Comparison of ENCODE assay signal across 8 mouse cellular contexts in genomic region chr11:96354801-96355311, GRCm38 (mm10). TPM values are rescaled to one million over a fixed set of nuclear protein-coding genes. Genes with fewer than 3 reads are reported as not detected.
A peak's percentile ranks its signal among the peaks of the same experiment; 100 is the strongest.
DNase-seq lines count a peak whose midpoint lies in the region; ATAC-seq and TF ChIP-seq lines count a peak whose summit lies in the region.

No protein-coding gene starts in this region.

- no peaks in the 10 kb centered on the region for H3K36me3 ChIP-seq in kidney, adult 2 months (ENCODE audit: control insufficient read depth, insufficient read depth, low read length)
- H3K36me3 ChIP-seq in embryonic facial prominence, embryonic 10.5 days (replicated peaks), result no peaks in the 10 kb centered on the region
- H3K36me3 ChIP-seq in hindbrain, embryonic 10.5 days, result peaks cover 11% of the 10 kb centered on the region
- no peaks in the 10 kb centered on the region for H3K36me3 ChIP-seq in liver, embryonic 13.5 days

- no peak for ATAC-seq in liver, embryonic 13.5 days (ENCODE audit: low read depth)

- no peak overlapping the region for H3K9ac ChIP-seq in liver, embryonic 13.5 days

- WGBS in kidney, adult 2 months, result 22% methylated on average over 9 of the region's 9 CpGs
- 1% methylated on average over 9 of the region's 9 CpGs for WGBS in embryonic facial prominence, embryonic 10.5 days
- WGBS in hindbrain, embryonic 10.5 days, result 3% methylated on average over 9 of the region's 9 CpGs
- 15% methylated on average over 9 of the region's 9 CpGs for WGBS in liver, embryonic 13.5 days (ENCODE audit: insufficient replicate concordance)

- H3K27me3 ChIP-seq in kidney, adult 2 months (replicated peaks; ENCODE audit: control insufficient read depth, insufficient read depth, low read length), result no peaks in the 10 kb centered on the region
- peaks cover 100% of the 10 kb centered on the region for H3K27me3 ChIP-seq in embryonic facial prominence, embryonic 10.5 days (replicated peaks; ENCODE audit: low read depth, poor library complexity, severe bottlenecking)
- peaks cover 99% of the 10 kb centered on the region for H3K27me3 ChIP-seq in hindbrain, embryonic 10.5 days (ENCODE audit: insufficient read depth, poor library complexity, severe bottlenecking)
- peaks cover 84% of the 10 kb centered on the region for H3K27me3 ChIP-seq in liver, embryonic 13.5 days

- H3K4me1 ChIP-seq in kidney, adult 2 months (ENCODE audit: control insufficient read depth, insufficient read depth, low read length), result peaks cover 8% of the 10 kb centered on the region; the same call in 1 of the 2 replicates
- peaks cover 18% of the 10 kb centered on the region for H3K4me1 ChIP-seq in embryonic facial prominence, embryonic 10.5 days
- peaks cover 21% of the 10 kb centered on the region; the same call in 1 of the 2 replicates for H3K4me1 ChIP-seq in hindbrain, embryonic 10.5 days (replicated peaks)
- H3K4me1 ChIP-seq in liver, embryonic 13.5 days (replicated peaks), result no peaks in the 10 kb centered on the region

- no peak for DNase-seq in kidney, adult 2 months
- no peak for DNase-seq in kidney, postnatal 4 days
- no peak for DNase-seq in embryonic facial prominence, embryonic 10.5 days (ENCODE audit: low spot score)
- no peak for DNase-seq in hindbrain, embryonic 10.5 days (ENCODE audit: low spot score)
- DNase-seq in liver, embryonic 13.5 days, result no peak
- DNase-seq in urinary bladder, postnatal 14 days (ENCODE audit: low spot score), result no peak
- no peak for DNase-seq in cerebellum, adult 9-10 months
- DNase-seq in layer of hippocampus, adult 18-20 months (ENCODE audit: low spot score in 2 of 2), result no peak

- peak overlapping the region; percentile 95 for H3K27ac ChIP-seq in kidney, adult 2 months (ENCODE audit: insufficient read depth, low read depth, low read length)
- H3K27ac ChIP-seq in embryonic facial prominence, embryonic 10.5 days (replicated peaks), result peak overlapping the region; percentile 86
- peak overlapping the region; percentile 95 for H3K27ac ChIP-seq in hindbrain, embryonic 10.5 days
- H3K27ac ChIP-seq in liver, embryonic 13.5 days, result 0 out of 2 replicates have a peak overlapping the region, but pooled peaks have one; percentile 43

- TF ChIP-seq CTCF in kidney, adult 2 months (conservative IDR thresholded peaks at IDR 0.05; ENCODE audit: insufficient read depth, insufficient read length, low read depth, low read length), result no peak

- TF ChIP-seq POLR2A in kidney, adult 2 months (IDR thresholded peaks at IDR 0.05; ENCODE audit: low read depth, low read length), result no peak

- H3K4me3 ChIP-seq in kidney, adult 2 months (ENCODE audit: insufficient read depth, low read depth, low read length), result peak overlapping the region; percentile 56
- H3K4me3 ChIP-seq in embryonic facial prominence, embryonic 10.5 days, result peak overlapping the region; percentile 59
- peak overlapping the region; percentile 69 for H3K4me3 ChIP-seq in hindbrain, embryonic 10.5 days
- H3K4me3 ChIP-seq in liver, embryonic 13.5 days (replicated peaks), result peak overlapping the region; percentile 16

- peak overlapping the region; percentile 38 for H3K4me2 ChIP-seq in liver, embryonic 13.5 days

- H3K9me3 ChIP-seq in embryonic facial prominence, embryonic 10.5 days, result no peaks in the 10 kb centered on the region
- H3K9me3 ChIP-seq in hindbrain, embryonic 10.5 days, result no peaks in the 10 kb centered on the region
- no peaks in the 10 kb centered on the region for H3K9me3 ChIP-seq in liver, embryonic 13.5 days (replicated peaks)

RNA-seq across cellular contexts. Expression of gene Hoxb2, which starts 4.5 kb away (rescaled TPM):
- polyA plus RNA-seq in kidney, adult 2 months (2012; rRNA removed), result 22.8 and 28.4 TPM in 2 replicates
- polyA plus RNA-seq in embryonic facial prominence, embryonic 10.5 days (2016; fragmentation: Nextera tagmentation; extraction: Ambion mirVana), result 5.8 and 17.0 TPM in 2 replicates
- 30.1 and 49.6 TPM in 2 replicates for polyA plus RNA-seq in hindbrain, embryonic 10.5 days (2016; fragmentation: Nextera tagmentation; extraction: Ambion mirVana)
- polyA plus RNA-seq in liver, embryonic 13.5 days (2015; fragmentation: Nextera tagmentation; extraction: Ambion mirVana), result 1.2 and 1.7 TPM in 2 replicates
- total RNA-seq in layer of hippocampus, adult 18-20 months (2021), result not detected

RNA-seq across cellular contexts. Expression of gene Hoxb1, which starts 10.7 kb away (rescaled TPM):
- not detected in 2 replicates for polyA plus RNA-seq in kidney, adult 2 months (2012; rRNA removed)
- polyA plus RNA-seq in embryonic facial prominence, embryonic 10.5 days (2016; fragmentation: Nextera tagmentation; extraction: Ambion mirVana), result 1.2 and 7.1 TPM in 2 replicates
- 15.4 and 22.7 TPM in 2 replicates for polyA plus RNA-seq in hindbrain, embryonic 10.5 days (2016; fragmentation: Nextera tagmentation; extraction: Ambion mirVana)
- 0.05 and 0.08 TPM in 2 replicates for polyA plus RNA-seq in liver, embryonic 13.5 days (2015; fragmentation: Nextera tagmentation; extraction: Ambion mirVana)
- total RNA-seq in layer of hippocampus, adult 18-20 months (2021), result not detected

RNA-seq across cellular contexts. Expression of gene Hoxb3, which starts 31.7 kb away (rescaled TPM):
- polyA plus RNA-seq in kidney, adult 2 months (2012; rRNA removed), result 10.1 and 14.1 TPM in 2 replicates
- polyA plus RNA-seq in embryonic facial prominence, embryonic 10.5 days (2016; fragmentation: Nextera tagmentation; extraction: Ambion mirVana), result 0.69 and 3.4 TPM in 2 replicates
- 5.3 and 9.6 TPM in 2 replicates for polyA plus RNA-seq in hindbrain, embryonic 10.5 days (2016; fragmentation: Nextera tagmentation; extraction: Ambion mirVana)
- polyA plus RNA-seq in liver, embryonic 13.5 days (2015; fragmentation: Nextera tagmentation; extraction: Ambion mirVana), result 0.08 and 0.13 TPM in 2 replicates
- total RNA-seq in layer of hippocampus, adult 18-20 months (2021), result not detected

RNA-seq across cellular contexts. Expression of gene Hoxb4, which starts 36.8 kb away (rescaled TPM):
- 12.6 and 14.6 TPM in 2 replicates for polyA plus RNA-seq in kidney, adult 2 months (2012; rRNA removed)
- 0.09 and 0.23 TPM in 2 replicates for polyA plus RNA-seq in embryonic facial prominence, embryonic 10.5 days (2016; fragmentation: Nextera tagmentation; extraction: Ambion mirVana)
- polyA plus RNA-seq in hindbrain, embryonic 10.5 days (2016; fragmentation: Nextera tagmentation; extraction: Ambion mirVana), result 0.47 and 3.1 TPM in 2 replicates
- polyA plus RNA-seq in liver, embryonic 13.5 days (2015; fragmentation: Nextera tagmentation; extraction: Ambion mirVana), result 0.16 and 0.20 TPM in 2 replicates
- total RNA-seq in layer of hippocampus, adult 18-20 months (2021), result not detected

RNA-seq across cellular contexts. Expression of gene Hoxb5, which starts 51.7 kb away (rescaled TPM):
- 7.7 and 8.4 TPM in 2 replicates for polyA plus RNA-seq in kidney, adult 2 months (2012; rRNA removed)
- 0.07 and 0.28 TPM in 2 replicates for polyA plus RNA-seq in embryonic facial prominence, embryonic 10.5 days (2016; fragmentation: Nextera tagmentation; extraction: Ambion mirVana)
- 0.14 and 6.3 TPM in 2 replicates for polyA plus RNA-seq in hindbrain, embryonic 10.5 days (2016; fragmentation: Nextera tagmentation; extraction: Ambion mirVana)
- polyA plus RNA-seq in liver, embryonic 13.5 days (2015; fragmentation: Nextera tagmentation; extraction: Ambion mirVana), result 0.44 and 0.58 TPM in 2 replicates
- not detected for total RNA-seq in layer of hippocampus, adult 18-20 months (2021)

Comparison
In these comparisons a context has a peak if more than half of its experiments do, and no peak if none do; other contexts are left out.
1. H3K27ac ChIP-seq: peak in every context shown above with its lines; median percentile 95 in kidney, adult 2 months; 95 in hindbrain, embryonic 10.5 days; 86 in embryonic facial prominence, embryonic 10.5 days; 43 in liver, embryonic 13.5 days.
2. H3K4me3 ChIP-seq: peak in every context shown above with its lines; median percentile 69 in hindbrain, embryonic 10.5 days; 59 in embryonic facial prominence, embryonic 10.5 days; 56 in kidney, adult 2 months; 16 in liver, embryonic 13.5 days.